Mouse (Mus musculus): ENCODE measurements around the gene Hsd17b12. TPM values are rescaled to one million over a fixed set of nuclear protein-coding genes. Genes with fewer than 3 reads are reported as not detected.
A peak's percentile ranks its signal among the peaks of the same experiment; 100 is the strongest.

Gene Hsd17b12
- polyA plus RNA-seq, 1 experiment = 9.7 TPM

DNA sequence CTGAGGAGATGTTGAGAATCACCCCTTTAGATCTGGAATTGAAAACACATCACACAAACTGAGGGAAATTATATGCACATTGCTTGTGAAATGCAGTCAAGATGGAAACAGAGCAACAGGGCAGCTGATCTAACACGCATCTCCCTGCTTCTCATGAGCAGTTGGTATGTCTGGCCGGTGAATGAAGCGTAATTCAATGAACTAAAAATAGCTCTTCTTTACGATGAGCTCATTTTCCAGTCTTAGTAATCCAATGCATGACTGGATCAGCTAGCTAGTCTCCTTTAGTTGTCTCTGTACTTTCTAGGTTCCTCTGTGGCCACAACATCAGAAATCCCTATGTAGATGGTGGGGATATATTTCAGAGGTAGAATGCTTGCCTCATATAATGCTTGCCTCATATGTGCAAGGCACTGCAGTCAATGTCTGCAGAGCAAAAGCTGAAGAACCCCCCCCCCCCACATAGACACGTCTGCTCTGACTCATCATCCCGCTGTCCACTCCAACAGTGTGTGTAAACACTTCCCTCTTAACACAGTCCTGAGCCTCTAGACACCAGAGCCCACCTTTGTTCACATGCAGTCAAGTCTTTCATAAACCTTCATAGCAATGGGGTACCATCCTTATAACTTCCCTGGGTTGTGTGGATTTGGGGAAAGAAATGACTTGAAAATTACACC is 112.2 kb downstream of the Hsd17b12 start:
- Histone ChIP-seq H3K4me1 (ENCODE audit: control insufficient read depth, insufficient read depth, insufficient read length) (no peaks in the 10 kb centered on the region), H3K27me3 (ENCODE audit: control insufficient read depth, insufficient read depth, low read length) (no peaks in the 10 kb centered on the region), H3K27ac (ENCODE audit: insufficient read depth, low read length) (no peak overlapping the region), H3K36me3 (ENCODE audit: control insufficient read depth, insufficient read depth, low read length) (no peaks in the 10 kb centered on the region; the same call in 1 of the 2 replicates), H3K4me3 (ENCODE audit: extremely low read depth, insufficient read depth, insufficient read length) (no peak overlapping the region)
- DNase-seq (ENCODE audit: low read depth in 1 of 2, low spot score in 2 of 2) = no peak
- 95% methylated on average over 6 of the region's 6 CpGs for WGBS
- TF ChIP-seq POLR2A (IDR thresholded peaks at IDR 0.05; ENCODE audit: low read depth, low read length) (no peak), CTCF (IDR thresholded peaks at IDR 0.05; ENCODE audit: extremely low read depth, insufficient read depth, insufficient read length, insufficient replicate concordance) (no peak)

DNA sequence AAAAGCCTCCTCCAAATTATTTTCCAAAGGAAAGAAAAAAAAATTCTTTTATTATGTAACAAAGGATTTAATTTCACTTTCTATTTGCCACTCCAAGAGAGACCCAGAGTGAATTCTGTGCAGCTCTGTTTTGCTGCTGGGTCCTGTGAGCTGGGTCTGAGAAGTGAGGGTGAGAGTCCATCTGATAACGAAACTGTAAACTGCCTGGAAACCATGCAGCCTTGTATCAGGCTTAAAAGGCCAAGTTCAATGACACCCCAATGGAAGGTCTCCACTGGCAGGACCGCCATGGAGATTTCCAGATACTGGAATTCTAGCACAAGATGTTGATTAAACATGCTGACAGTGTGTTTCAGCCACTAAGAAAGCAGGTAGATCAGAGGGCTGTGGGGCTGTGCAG is 113.6 kb downstream of the Hsd17b12 start:
- WGBS = 88% methylated on average over 2 of the region's 2 CpGs
- no peak overlapping the region for H3K4me3 ChIP-seq (ENCODE audit: extremely low read depth, insufficient read depth, insufficient read length)
- TF ChIP-seq POLR2A (IDR thresholded peaks at IDR 0.05; ENCODE audit: low read depth, low read length) = no peak
- no peak for TF ChIP-seq CTCF (IDR thresholded peaks at IDR 0.05; ENCODE audit: extremely low read depth, insufficient read depth, insufficient read length, insufficient replicate concordance)
- no peaks in the 10 kb centered on the region for H3K4me1 ChIP-seq (ENCODE audit: control insufficient read depth, insufficient read depth, insufficient read length)
- H3K27me3 ChIP-seq (ENCODE audit: control insufficient read depth, insufficient read depth, low read length) = no peaks in the 10 kb centered on the region
- H3K36me3 ChIP-seq (ENCODE audit: control insufficient read depth, insufficient read depth, low read length) = peaks cover 2% of the 10 kb centered on the region; the same call in 1 of the 2 replicates
- no peak overlapping the region for H3K27ac ChIP-seq (ENCODE audit: insufficient read depth, low read length)
- no peak for DNase-seq (ENCODE audit: low read depth in 1 of 2, low spot score in 2 of 2)

DNA sequence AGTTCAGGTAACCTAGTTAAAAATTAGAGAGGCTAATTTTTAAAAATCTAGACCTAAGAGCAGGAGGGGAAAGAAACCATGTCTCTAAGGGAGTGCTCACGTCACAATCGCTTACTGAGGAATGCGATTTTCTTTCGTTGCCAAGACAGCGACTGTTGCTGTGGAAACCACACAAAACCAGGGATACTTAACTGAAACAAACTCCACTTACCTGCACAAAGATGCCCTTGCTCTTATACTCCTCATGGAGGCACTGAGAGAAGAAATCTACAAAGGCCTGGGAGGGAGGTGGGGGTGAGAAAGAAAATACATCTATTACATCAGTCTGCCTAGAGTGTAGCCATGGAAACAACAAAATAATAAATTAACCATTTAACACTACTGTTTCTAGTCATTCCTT is 114.1 kb downstream of the Hsd17b12 start:
- Histone ChIP-seq H3K27me3 (ENCODE audit: control insufficient read depth, insufficient read depth, low read length) (no peaks in the 10 kb centered on the region), H3K36me3 (ENCODE audit: control insufficient read depth, insufficient read depth, low read length) (peaks cover 2% of the 10 kb centered on the region; the same call in 1 of the 2 replicates)

DNA sequence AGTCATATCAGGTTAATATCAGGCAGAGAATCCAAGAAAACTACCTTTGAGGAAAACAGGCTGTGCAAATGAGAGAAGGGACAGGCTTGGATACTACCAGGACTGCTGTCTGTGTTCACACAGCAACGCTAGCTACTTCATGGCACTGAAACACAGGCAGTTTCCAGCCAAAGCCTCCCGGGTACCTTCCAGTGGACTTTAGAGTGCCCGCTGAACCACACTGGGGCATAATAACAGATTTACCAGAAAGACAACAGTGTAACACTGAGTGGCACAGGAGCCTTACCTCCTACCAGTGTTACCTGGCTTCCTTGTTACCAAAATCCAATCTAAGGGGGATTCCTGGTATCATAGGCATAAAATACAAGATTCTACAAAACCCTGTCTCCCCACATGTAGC is 115.3 kb downstream of the Hsd17b12 start:
- Histone ChIP-seq H3K36me3 (ENCODE audit: control insufficient read depth, insufficient read depth, low read length) (peaks cover 2% of the 10 kb centered on the region; the same call in 1 of the 2 replicates), H3K27ac (ENCODE audit: insufficient read depth, low read length) (no peak overlapping the region), H3K4me3 (ENCODE audit: extremely low read depth, insufficient read depth, insufficient read length) (no peak overlapping the region), H3K27me3 (ENCODE audit: control insufficient read depth, insufficient read depth, low read length) (no peaks in the 10 kb centered on the region), H3K4me1 (ENCODE audit: control insufficient read depth, insufficient read depth, insufficient read length) (no peaks in the 10 kb centered on the region)
- TF ChIP-seq CTCF (IDR thresholded peaks at IDR 0.05; ENCODE audit: extremely low read depth, insufficient read depth, insufficient read length, insufficient replicate concordance) = no peak
- no peak for TF ChIP-seq POLR2A (IDR thresholded peaks at IDR 0.05; ENCODE audit: low read depth, low read length)
- no peak for DNase-seq (ENCODE audit: low read depth in 1 of 2, low spot score in 2 of 2)
- WGBS = 95% methylated on average over 3 of the region's 3 CpGs

More for the DNA sequence above, 114.1 kb downstream of the Hsd17b12 start:
- Histone ChIP-seq H3K4me1 (ENCODE audit: control insufficient read depth, insufficient read depth, insufficient read length) (no peaks in the 10 kb centered on the region), H3K27ac (ENCODE audit: insufficient read depth, low read length) (no peak overlapping the region), H3K4me3 (ENCODE audit: extremely low read depth, insufficient read depth, insufficient read length) (no peak overlapping the region)
- no peak for DNase-seq (ENCODE audit: low read depth in 1 of 2, low spot score in 2 of 2)
- 97% methylated on average over 5 of the region's 5 CpGs for WGBS
- TF ChIP-seq CTCF (IDR thresholded peaks at IDR 0.05; ENCODE audit: extremely low read depth, insufficient read depth, insufficient read length, insufficient replicate concordance) (no peak), POLR2A (IDR thresholded peaks at IDR 0.05; ENCODE audit: low read depth, low read length) (no peak)

DNA sequence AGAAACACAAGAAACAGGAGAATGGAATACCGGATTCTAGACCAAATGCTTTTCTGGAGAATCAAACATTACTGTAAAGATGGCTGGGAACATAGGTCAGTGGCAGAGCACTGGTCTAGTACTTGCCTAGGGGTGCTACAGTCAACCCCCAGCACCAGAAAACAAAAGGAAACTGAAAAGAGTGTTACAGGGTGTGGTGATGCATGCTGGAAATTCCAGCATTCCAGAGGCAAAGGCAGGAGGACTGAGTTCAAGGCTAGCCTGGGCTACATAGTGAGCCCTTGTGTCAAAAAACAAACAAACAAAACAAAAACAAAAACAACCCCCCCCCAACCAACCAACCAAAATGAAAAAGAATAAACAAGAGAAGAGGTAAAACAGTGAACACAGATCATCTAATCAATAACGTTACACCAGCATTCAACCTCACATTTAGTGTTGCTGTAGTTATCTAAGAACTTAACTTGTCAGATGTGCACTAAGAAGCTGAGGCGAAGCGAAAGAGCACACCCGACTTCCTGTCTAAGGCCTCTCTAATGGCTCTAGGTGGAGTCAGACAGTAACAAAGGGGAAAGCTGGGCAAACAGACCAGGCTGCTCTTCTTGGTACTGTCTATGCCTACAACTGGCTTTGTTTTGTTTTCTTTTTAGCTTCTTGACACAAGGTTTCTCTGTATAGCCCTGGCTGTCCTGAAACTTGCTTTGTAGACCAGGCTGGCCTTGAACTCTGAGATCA is 117.2 kb downstream of the Hsd17b12 start:
- no peak overlapping the region for H3K4me3 ChIP-seq (ENCODE audit: extremely low read depth, insufficient read depth, insufficient read length)
- WGBS = 91% methylated on average over 5 of the region's 5 CpGs
- no peak overlapping the region for H3K27ac ChIP-seq (ENCODE audit: insufficient read depth, low read length)
- H3K36me3 ChIP-seq (ENCODE audit: control insufficient read depth, insufficient read depth, low read length) = peaks cover 2% of the 10 kb centered on the region; the same call in 1 of the 2 replicates
- no peaks in the 10 kb centered on the region for H3K4me1 ChIP-seq (ENCODE audit: control insufficient read depth, insufficient read depth, insufficient read length)
- no peak for DNase-seq (ENCODE audit: low read depth in 1 of 2, low spot score in 2 of 2)
- no peaks in the 10 kb centered on the region for H3K27me3 ChIP-seq (ENCODE audit: control insufficient read depth, insufficient read depth, low read length)
- no peak for TF ChIP-seq POLR2A (IDR thresholded peaks at IDR 0.05; ENCODE audit: low read depth, low read length)
- TF ChIP-seq CTCF (IDR thresholded peaks at IDR 0.05; ENCODE audit: extremely low read depth, insufficient read depth, insufficient read length, insufficient replicate concordance) = no peak

DNA sequence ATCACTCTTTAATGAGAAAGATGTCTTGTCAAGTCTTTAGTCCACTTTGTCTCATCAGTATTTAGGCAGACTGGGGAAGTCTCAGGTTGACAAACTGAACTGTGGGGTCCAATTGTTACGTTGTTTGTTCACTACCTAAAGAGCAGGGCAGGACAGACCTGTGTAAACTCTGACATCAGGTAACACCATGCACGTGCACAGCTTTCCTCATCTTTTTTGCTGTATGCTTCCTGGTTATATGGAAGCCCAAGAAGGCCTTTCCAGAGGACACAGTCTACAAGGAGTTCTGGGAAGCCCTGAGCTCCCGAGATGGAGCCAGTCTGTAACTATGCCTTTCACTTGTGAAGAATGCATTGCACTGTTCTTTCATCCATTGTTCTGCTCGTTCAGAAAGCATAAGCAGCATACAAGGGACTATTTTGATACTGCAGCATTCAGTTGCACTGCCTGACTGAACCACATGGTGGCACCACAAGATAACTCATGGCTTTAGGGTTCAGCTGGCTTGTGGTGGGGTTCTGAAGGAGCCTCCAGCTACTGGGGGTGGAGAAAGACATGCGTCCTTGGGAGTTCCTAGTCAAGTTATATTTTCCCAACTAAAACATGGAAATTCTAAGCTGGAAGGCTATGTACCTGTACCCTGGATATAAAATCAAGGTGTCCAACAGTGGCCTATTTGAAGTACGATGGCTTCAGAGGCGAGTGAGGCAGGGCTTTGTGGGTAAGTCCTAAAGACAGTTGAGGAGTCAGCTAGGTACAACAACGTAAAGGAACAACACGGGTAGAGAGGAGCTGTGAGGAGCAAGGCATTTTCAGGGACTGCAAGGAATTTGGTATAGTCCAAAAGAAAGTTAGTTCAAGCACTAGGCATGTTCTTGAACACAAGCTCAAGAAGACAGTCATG is 122.1 kb downstream of the Hsd17b12 start:
- Histone ChIP-seq H3K27ac (ENCODE audit: insufficient read depth, low read length) (no peak overlapping the region), H3K27me3 (ENCODE audit: control insufficient read depth, insufficient read depth, low read length) (no peaks in the 10 kb centered on the region), H3K4me1 (ENCODE audit: control insufficient read depth, insufficient read depth, insufficient read length) (no peaks in the 10 kb centered on the region), H3K36me3 (ENCODE audit: control insufficient read depth, insufficient read depth, low read length) (peaks cover 5% of the 10 kb centered on the region; the same call in 1 of the 2 replicates), H3K4me3 (ENCODE audit: extremely low read depth, insufficient read depth, insufficient read length) (no peak overlapping the region)
- DNase-seq (ENCODE audit: low read depth in 1 of 2, low spot score in 2 of 2) = peak; percentile 5 to 45
- no peak for TF ChIP-seq POLR2A (IDR thresholded peaks at IDR 0.05; ENCODE audit: low read depth, low read length)
- peak; percentile 62; the same call in 1 of the 2 replicates for TF ChIP-seq CTCF (IDR thresholded peaks at IDR 0.05; ENCODE audit: extremely low read depth, insufficient read depth, insufficient read length, insufficient replicate concordance)
- 77% methylated on average over 9 of the region's 9 CpGs for WGBS
